In genomic region chr3:116950665-116951115, GRCm38 (mm10) we compare ENCODE assay signal across 22 mouse cellular contexts. TPM values are rescaled to one million over a fixed set of nuclear protein-coding genes. Genes with fewer than 3 reads are reported as not detected.
DNase-seq lines count a peak whose midpoint lies in the region; ATAC-seq lines count a peak whose summit lies in the region.
"Had no signal": no experiment of that assay in that cellular context is flagged by ENCODE, and none has a peak within 500 bp of the region (broad histone marks: within the 10 kb centered on the region; RNA-seq: fewer than 3 reads in every experiment).

No protein-coding gene starts in this region.

- peak; percentile 66 for ATAC-seq in lung, embryonic 16.5 days (ENCODE audit: low read depth)
- peak; percentile 70; the same call in 1 of the 2 replicates for ATAC-seq in intestine, embryonic 15.5 days
- peak; percentile 47; the same call in 1 of the 2 replicates for ATAC-seq in stomach, embryonic 15.5 days (ENCODE audit: insufficient read depth, low FRiP score, low read depth)
- ATAC-seq: forebrain, postnatal 0 days; hindbrain, postnatal 0 days had no signal

- H3K9me3 ChIP-seq in lung, embryonic 16.5 days (ENCODE audit: control insufficient read depth, low read length) = no peaks in the 10 kb centered on the region
- no peaks in the 10 kb centered on the region for H3K9me3 ChIP-seq in intestine, embryonic 15.5 days
- H3K9me3 ChIP-seq in stomach, embryonic 15.5 days = no peaks in the 10 kb centered on the region
- H3K9me3 ChIP-seq: G1E; limb, embryonic 13.5 days; midbrain, embryonic 10.5 days had no signal

- H3K36me3 ChIP-seq in lung, embryonic 16.5 days (ENCODE audit: control insufficient read depth, insufficient read depth, low read length) = no peaks in the 10 kb centered on the region
- H3K36me3 ChIP-seq in intestine, embryonic 15.5 days = no peaks in the 10 kb centered on the region
- no peaks in the 10 kb centered on the region for H3K36me3 ChIP-seq in stomach, embryonic 15.5 days
- H3K36me3 ChIP-seq: G1E; limb, embryonic 13.5 days; midbrain, embryonic 10.5 days had no signal

- 0 out of 2 replicates have a peak, but pooled peaks cover 2% of the 10 kb centered on the region for H3K4me1 ChIP-seq in lung, embryonic 16.5 days (replicated peaks; ENCODE audit: control insufficient read depth, insufficient read depth, low read length)
- H3K4me1 ChIP-seq in intestine, embryonic 15.5 days (replicated peaks) = no peaks in the 10 kb centered on the region
- H3K4me1 ChIP-seq in stomach, embryonic 15.5 days = no peaks in the 10 kb centered on the region
- H3K4me1 ChIP-seq: limb, embryonic 13.5 days; midbrain, embryonic 10.5 days had no signal

- 49% methylated on average over 6 of the region's 6 CpGs for WGBS in lung, embryonic 16.5 days
- 70% methylated on average over 6 of the region's 6 CpGs for WGBS in intestine, embryonic 15.5 days
- 65% methylated on average over 6 of the region's 6 CpGs for WGBS in stomach, embryonic 15.5 days

- DNase-seq in adrenal gland, postnatal 10 days = peak; percentile 38
- DNase-seq in adrenal gland, adult 8-10 months = no peak
- DNase-seq in lung, postnatal 4 days = no peak
- no peak for DNase-seq in left cerebral cortex, postnatal 14 days (ENCODE audit: low spot score in 2 of 2)
- DNase-seq in ovary, adult 18-20 months (ENCODE audit: low spot score) = no peak
- DNase-seq: B cell, adult 2 months; forebrain, postnatal 0 days; gastrocnemius, postnatal 25 days; kidney, postnatal 25 days; layer of hippocampus, postnatal 36 days; spleen, adult 18-20 months; thymus, adult 18-20 months had no signal

- no peak overlapping the region for H3K4me3 ChIP-seq in lung, embryonic 16.5 days (ENCODE audit: low read length)
- no peak overlapping the region for H3K4me3 ChIP-seq in intestine, embryonic 15.5 days (replicated peaks)
- H3K4me3 ChIP-seq in stomach, embryonic 15.5 days (replicated peaks) = no peak overlapping the region
- H3K4me3 ChIP-seq: limb, embryonic 13.5 days; midbrain, embryonic 10.5 days had no signal

- intact Hi-C loops in left cerebral cortex, postnatal 14 days (cut with DNase I) = no loop called here

- no peaks in the 10 kb centered on the region for H3K27me3 ChIP-seq in lung, embryonic 16.5 days (ENCODE audit: control insufficient read depth, insufficient read depth, low read depth, low read length)
- H3K27me3 ChIP-seq in intestine, embryonic 15.5 days (replicated peaks) = no peaks in the 10 kb centered on the region
- no peaks in the 10 kb centered on the region for H3K27me3 ChIP-seq in stomach, embryonic 15.5 days (replicated peaks)
- H3K27me3 ChIP-seq: limb, embryonic 13.5 days had no signal

- H3K9ac ChIP-seq in lung, embryonic 16.5 days (ENCODE audit: low read length) = no peak overlapping the region
- no peak overlapping the region for H3K9ac ChIP-seq in intestine, embryonic 15.5 days
- no peak overlapping the region for H3K9ac ChIP-seq in stomach, embryonic 15.5 days
- H3K9ac ChIP-seq: forebrain, postnatal 0 days; limb, embryonic 13.5 days had no signal

- no peak overlapping the region for H3K27ac ChIP-seq in lung, embryonic 16.5 days (ENCODE audit: low read length)
- no peak overlapping the region for H3K27ac ChIP-seq in intestine, embryonic 15.5 days
- H3K27ac ChIP-seq in stomach, embryonic 15.5 days = no peak overlapping the region
- H3K27ac ChIP-seq: hindbrain, postnatal 0 days; limb, embryonic 13.5 days; midbrain, embryonic 10.5 days had no signal

- H3K4me2 ChIP-seq in lung, embryonic 16.5 days (ENCODE audit: low read depth, low read length) = no peak overlapping the region
- H3K4me2 ChIP-seq in intestine, embryonic 15.5 days (replicated peaks) = no peak overlapping the region
- no peak overlapping the region for H3K4me2 ChIP-seq in stomach, embryonic 15.5 days
- H3K4me2 ChIP-seq: limb, embryonic 13.5 days had no signal

RNA-seq across cellular contexts. Expression of gene 4930455H04Rik, which starts 17.4 kb away (rescaled TPM):
- under 1 TPM in 1 of 2 experiments, not detected in 1; 0.21 TPM for total RNA-seq in adrenal gland, postnatal 10 days (2021)
- total RNA-seq in adrenal gland, adult 8-10 months (2022) = not detected
- polyA plus RNA-seq in lung, embryonic 16.5 days (2015; fragmentation: Nextera tagmentation; extraction: Ambion mirVana) = not detected in 2 replicates
- polyA plus RNA-seq in intestine, embryonic 15.5 days (2015; fragmentation: Nextera tagmentation; extraction: Ambion mirVana) = not detected in 2 replicates
- not detected in 2 replicates for polyA plus RNA-seq in stomach, embryonic 15.5 days (2015; fragmentation: Nextera tagmentation; extraction: Ambion mirVana)
- total RNA-seq in left cerebral cortex, postnatal 14 days (2021) = not detected
- total RNA-seq: common myeloid progenitor, adult 5-6 weeks; forebrain, postnatal 0 days; G1E; gastrocnemius, postnatal 25 days; hindbrain, postnatal 0 days; layer of hippocampus, postnatal 36 days had no signal
- polyA plus RNA-seq: embryonic facial prominence, embryonic 14.5 days; forebrain, postnatal 0 days; G1E; heart, postnatal 0 days; hindbrain, postnatal 0 days; limb, embryonic 13.5 days; midbrain, embryonic 10.5 days had no signal

RNA-seq across cellular contexts. Expression of gene Palmd, which starts 18.1 kb away (rescaled TPM):
- total RNA-seq in adrenal gland, postnatal 10 days (2021) = 10 to 100 TPM; 59.5 to 68.1 TPM
- total RNA-seq in adrenal gland, adult 8-10 months (2022) = 10 to 100 TPM; 37.4 to 65.1 (median 51.8) TPM
- polyA plus RNA-seq in lung, embryonic 16.5 days (2015; fragmentation: Nextera tagmentation; extraction: Ambion mirVana) = 9.8 and 11.7 TPM in 2 replicates
- 2.9 and 3.2 TPM in 2 replicates for polyA plus RNA-seq in intestine, embryonic 15.5 days (2015; fragmentation: Nextera tagmentation; extraction: Ambion mirVana)
- 5.9 and 6.6 TPM in 2 replicates for polyA plus RNA-seq in stomach, embryonic 15.5 days (2015; fragmentation: Nextera tagmentation; extraction: Ambion mirVana)
- 10 to 100 TPM; 29.1 to 31.9 TPM for total RNA-seq in left cerebral cortex, postnatal 14 days (2021)
- total RNA-seq: common myeloid progenitor, adult 5-6 weeks had no signal
- polyA plus RNA-seq: G1E had no signal
